Mouse (Mus musculus) forebrain, embryonic 10.5 days (tissue): ENCODE measurements at regions not wholly inside any gene's neighbourhood (a gene's known extent, or its start where the extent isn't known, plus 50 kb on each side); places are given as distances from the start of the nearest gene placed in this dataset.
"Not testable (repeated sequence)": the region's sequence is repeated elsewhere in the genome, so short reads cannot be mapped to it uniquely, and the experiment has no call there.

Experiments used
- DNase-seq: peaks from one replicate; pipeline ENCODE4 v3.0.0-alpha.2; 2017; ENCODE audit warnings: low spot score; ENCODE audit errors: extremely low spot score
- H3K27ac ChIP-seq: fragments of 300-500 bp; sonication (generic); 2 replicates; pipeline ENCODE4 v1.5.1; 2016; ENCODE audit warnings: mild to moderate bottlenecking
- H3K27me3 ChIP-seq: fragments of 300-500 bp; sonication (generic); 2 replicates; pipeline ENCODE4 v1.6.1; 2016; ENCODE audit warnings: mild to moderate bottlenecking; ENCODE audit not compliant: poor library complexity, severe bottlenecking
- H3K36me3 ChIP-seq: fragments of 300-500 bp; sonication (generic); replicated peaks from 2 replicates; pipeline ENCODE4 v1.6.1; 2016; ENCODE audit warnings: mild to moderate bottlenecking, moderate library complexity
- H3K4me1 ChIP-seq: fragments of 300-500 bp; sonication (generic); 2 replicates; pipeline ENCODE4 v1.6.1; 2016
- H3K4me3 ChIP-seq: fragments of 300-500 bp; sonication (generic); 2 replicates; pipeline ENCODE4 v1.5.1; 2016; ENCODE audit warnings: mild to moderate bottlenecking, moderate library complexity
- H3K9me3 ChIP-seq: fragments of 300-500 bp; sonication (generic); 2 replicates; pipeline ENCODE4 v1.6.1; 2016; ENCODE audit warnings: mild to moderate bottlenecking, moderate library complexity
- WGBS: fragments of 180-500 bp; shearing (Covaris S2); methylation state at CpG from one replicate; pipeline ENCODE4 v1.1.7; 2016; 5-methylcytosine and 5-hydroxymethylcytosine counted together

GRCm38 (mm10) chrX:104931153-104931706 is 74.2 kb upstream of the Magee2 start:
- no peaks in the 10 kb centered on the region for H3K9me3 ChIP-seq
- no peaks in the 10 kb centered on the region for H3K4me1 ChIP-seq
- peaks cover 83% of the 10 kb centered on the region for H3K27me3 ChIP-seq
- 85% methylated on average over 2 of the region's 2 CpGs for WGBS
- no peaks in the 10 kb centered on the region for H3K36me3 ChIP-seq
- no peak overlapping the region for H3K27ac ChIP-seq
- H3K4me3 ChIP-seq = no peak overlapping the region
- no peak for DNase-seq

DNA sequence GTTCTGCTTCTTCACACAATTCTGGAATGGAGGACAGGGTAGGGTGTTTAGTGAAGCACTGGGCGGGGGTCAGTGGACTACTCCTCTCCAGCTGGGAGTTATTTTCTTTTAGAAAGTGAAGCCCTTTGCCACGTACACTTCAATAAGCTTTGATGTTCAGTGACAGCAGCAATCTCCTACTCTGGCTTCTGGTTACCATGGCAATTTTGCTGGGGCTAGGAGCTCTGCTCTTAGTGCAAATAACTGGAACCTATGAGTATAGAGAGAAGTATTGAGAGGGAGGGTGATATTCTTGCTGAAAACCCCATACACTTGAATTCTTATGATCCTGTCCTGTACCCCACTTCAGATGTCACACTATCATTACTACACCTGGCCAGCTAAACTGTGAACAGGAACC is 94.5 kb upstream of the Magee2 start:
- 0 out of 2 replicates have a peak, but pooled peaks cover 6% of the 10 kb centered on the region for H3K4me1 ChIP-seq
- 59% methylated on average over 2 of the region's 2 CpGs for WGBS
- H3K9me3 ChIP-seq = no peaks in the 10 kb centered on the region
- peaks cover 85% of the 10 kb centered on the region for H3K27me3 ChIP-seq
- H3K36me3 ChIP-seq = no peaks in the 10 kb centered on the region
- DNase-seq = no peak
- H3K27ac ChIP-seq = no peak overlapping the region
- H3K4me3 ChIP-seq = no peak overlapping the region

DNA sequence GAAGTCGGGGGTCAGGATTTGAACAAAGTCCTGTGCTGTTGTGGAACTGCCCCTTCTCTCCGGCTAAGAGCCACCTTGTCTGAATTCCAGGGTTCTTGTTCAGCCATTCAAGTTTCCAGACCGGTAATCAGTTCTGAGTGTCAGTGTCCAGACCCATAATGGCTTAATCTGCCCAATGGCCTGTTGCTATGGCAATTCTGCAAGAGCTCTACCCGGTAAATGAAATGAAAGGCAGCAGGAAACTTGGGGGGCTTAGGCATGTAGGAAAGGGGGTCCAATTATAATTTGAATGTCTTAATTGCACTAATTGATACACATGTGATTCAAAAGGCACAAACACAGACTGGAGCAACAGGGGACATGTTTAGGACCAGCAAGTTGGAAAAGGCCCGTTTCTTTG is 95.7 kb upstream of the Magee2 start:
- DNase-seq, H3K36me3 ChIP-seq, H3K4me3 ChIP-seq, H3K4me1 ChIP-seq, H3K27ac ChIP-seq, H3K9me3 ChIP-seq: not testable (repeated sequence)
- WGBS = 42% methylated on average over 4 of the region's 5 CpGs
- H3K27me3 ChIP-seq = peaks cover 85% of the 10 kb centered on the region

- DNase-seq, H3K4me3 ChIP-seq, H3K27ac ChIP-seq, H3K36me3 ChIP-seq, H3K4me1 ChIP-seq, H3K9me3 ChIP-seq: not testable (repeated sequence)
- peaks cover 87% of the 10 kb centered on the region for H3K27me3 ChIP-seq
- 63% methylated on average over 1 of the region's 3 CpGs for WGBS
Observed at GRCm38 (mm10) chrX:104953391-104953790, 96.3 kb upstream of the Magee2 start.

GRCm38 (mm10) chrX:104978432-104978831 is 101.1 kb upstream of the Pbdc1 start:
- H3K4me3 ChIP-seq = no peak overlapping the region
- peaks cover 88% of the 10 kb centered on the region for H3K27me3 ChIP-seq
- no peak overlapping the region for H3K27ac ChIP-seq
- 80% methylated on average over 2 of the region's 2 CpGs for WGBS
- no peak for DNase-seq
- H3K4me1 ChIP-seq = no peaks in the 10 kb centered on the region
- no peaks in the 10 kb centered on the region for H3K9me3 ChIP-seq
- H3K36me3 ChIP-seq = no peaks in the 10 kb centered on the region

- no peak for DNase-seq
- H3K4me3 ChIP-seq = no peak overlapping the region
- H3K9me3 ChIP-seq = no peaks in the 10 kb centered on the region
- no peak overlapping the region for H3K27ac ChIP-seq
- H3K4me1 ChIP-seq = no peaks in the 10 kb centered on the region
- H3K27me3 ChIP-seq = peaks cover 96% of the 10 kb centered on the region
- WGBS = 43% methylated on average over 3 of the region's 3 CpGs
- no peaks in the 10 kb centered on the region for H3K36me3 ChIP-seq
Observed at GRCm38 (mm10) chrX:105003260-105003659, 76.3 kb upstream of the Pbdc1 start.

DNA sequence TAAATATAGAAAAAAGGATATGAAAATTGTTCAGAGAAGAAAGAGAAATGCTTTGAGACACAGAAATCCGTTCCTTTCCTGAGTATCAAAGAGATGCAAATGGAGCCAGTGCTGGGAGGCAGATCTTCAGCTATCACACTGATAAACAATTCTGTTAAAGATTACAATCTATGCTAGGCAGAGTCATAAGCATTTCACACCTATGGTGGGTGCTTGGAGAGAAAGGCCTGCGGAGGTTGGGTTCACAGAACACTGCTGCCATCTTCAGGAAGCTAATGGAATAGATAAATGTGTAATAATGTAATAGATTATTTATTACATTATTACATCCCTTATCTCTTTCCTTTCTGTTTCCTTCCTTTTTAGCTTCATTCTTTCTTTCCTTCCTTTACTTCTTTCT is 73.1 kb upstream of the Pbdc1 start:
- 23% methylated on average over 2 of the region's 2 CpGs for WGBS
- Histone ChIP-seq H3K27me3 (peaks cover 96% of the 10 kb centered on the region), H3K4me3 (no peak overlapping the region), H3K4me1 (no peaks in the 10 kb centered on the region), H3K27ac (no peak overlapping the region), H3K9me3 (no peaks in the 10 kb centered on the region), H3K36me3 (no peaks in the 10 kb centered on the region)
- peak; percentile 15 for DNase-seq
